Mouse (Mus musculus): Measurements from ENCODE around the gene Col25a1. TPM values are rescaled to one million over a fixed set of nuclear protein-coding genes. Genes with fewer than 3 reads are reported as not detected.

Col25a1 gene
- total RNA-seq (2023) = not detected

GRCm38 (mm10) chr3:130131201-130131600, at the start of gene Col25a1:
Gene Col25a1 (plus strand): TSS chr3:130131501.

GRCm38 (mm10) chr3:130617439-130617898, 486.2 kb downstream of the Col25a1 start, which contains the start of gene Etnppl:
Gene Etnppl (plus strand): TSS chr3:130617448.

Other genes starting within 250 kb of the Col25a1 start
- 10 to 100 TPM; 17.7 to 22.6 TPM for gene Casp6, start 230.1 kb upstream of the Col25a1 start, total RNA-seq (2023)
- 1 to 10 TPM; 2.0 to 2.7 TPM for gene Mcub, start 161.3 kb upstream of the Col25a1 start, total RNA-seq (2023)
- 100 to 1,000 TPM; 145 to 147 TPM for gene Sec24b, start 69.9 kb upstream of the Col25a1 start, total RNA-seq (2023)